Mouse (Mus musculus) heart, postnatal 0 days (tissue): ENCODE data around the gene Bcl2l11.

Source experiments
- CTCF ChIP-seq: IDR thresholded peaks from 2 replicates; pipeline ENCODE4 v1.5.1; 2016; ENCODE audit warnings: antibody characterized with exemption, control low read depth, low read depth
- EP300 ChIP-seq: IDR thresholded peaks from 2 replicates; pipeline ENCODE4 v1.6.1; 2016; ENCODE audit warnings: antibody characterized with exemption, low read depth

- no peak for TF ChIP-seq CTCF
- no peak for TF ChIP-seq EP300
Measured at GRCm38 (mm10) chr2:128131503-128131902, 5.7 kb downstream of the Bcl2l11 start.
